Mouse (Mus musculus): ENCODE data around the gene Tcea3.

DNA sequence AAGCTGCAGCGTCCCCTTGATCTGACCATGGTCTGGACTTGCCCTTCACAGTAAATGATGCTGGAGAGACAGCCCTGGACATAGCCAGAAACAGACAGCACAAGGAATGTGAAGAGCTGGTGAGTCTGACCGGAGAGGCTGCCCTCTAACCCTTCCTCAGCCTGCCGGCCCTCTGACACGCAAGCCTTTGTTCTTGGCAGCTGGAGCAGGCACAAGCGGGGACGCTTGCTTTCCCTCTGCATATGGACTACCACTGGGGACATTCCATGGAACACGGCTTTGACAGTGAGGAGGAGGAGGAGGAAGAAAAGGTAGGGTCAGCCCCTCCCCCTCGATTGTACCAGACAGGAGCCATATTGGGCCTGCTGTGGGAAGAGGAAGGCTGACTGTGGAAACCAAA, 6.6 kb upstream of the Tcea3 start:
- TF ChIP-seq CTCF (IDR thresholded peaks at IDR 0.05; ENCODE audit: borderline replicate concordance, control insufficient read depth, extremely low read depth, insufficient read depth, low read length, poor library complexity) (no peak), POLR2A (IDR thresholded peaks at IDR 0.05; ENCODE audit: control insufficient read depth, extremely low read depth, insufficient read depth, low read length, poor library complexity) (no peak)

Measured in thymus, adult 2 months (tissue).